In genomic region chr2:126663481-126663880, GRCm38 (mm10) we compare ENCODE assay signal across 9 mouse cellular contexts. TPM values are rescaled to one million over a fixed set of nuclear protein-coding genes. Genes with fewer than 3 reads are reported as not detected.
DNase-seq lines count a peak whose midpoint lies in the region; ATAC-seq and TF ChIP-seq lines count a peak whose summit lies in the region.
"Had no signal": no experiment of that assay in that cellular context is flagged by ENCODE, and none has a peak within 500 bp of the region (broad histone marks: within the 10 kb centered on the region; RNA-seq: fewer than 3 reads in every experiment).

No protein-coding gene starts in this region.

- no peaks in the 10 kb centered on the region for H3K4me1 ChIP-seq in spleen, adult 2 months (ENCODE audit: control insufficient read depth, insufficient read depth, insufficient read length)
- H3K4me1 ChIP-seq in embryonic facial prominence, embryonic 14.5 days (ENCODE audit: control insufficient read depth, insufficient read depth, low read length), result no peaks in the 10 kb centered on the region
- H3K4me1 ChIP-seq: limb, embryonic 13.5 days had no signal

- WGBS in spleen, adult 2 months, result 24% methylated on average over 4 of the region's 4 CpGs
- WGBS in embryonic facial prominence, embryonic 14.5 days, result 57% methylated on average over 4 of the region's 4 CpGs

- H3K4me2 ChIP-seq in embryonic facial prominence, embryonic 14.5 days (ENCODE audit: low read depth, low read length), result no peak overlapping the region
- H3K4me2 ChIP-seq: limb, embryonic 13.5 days had no signal

- intact Hi-C loops in heart, postnatal 36 days (cut with DNase I), result no loop called here
- intact Hi-C loops in heart, postnatal 25 days (cut with DNase I), result loop anchor here (1.0 to 2.0 kb wide), 2 partner anchors 65 to 69 kb away; no protein-coding TSS in a partner anchor

- TF ChIP-seq CTCF in spleen, adult 2 months (IDR thresholded peaks at IDR 0.05; ENCODE audit: extremely low read depth, insufficient read depth, insufficient read length, insufficient replicate concordance), result no peak

- no peak overlapping the region for H3K4me3 ChIP-seq in spleen, adult 2 months (ENCODE audit: extremely low read depth, insufficient read depth, insufficient read length)
- no peak overlapping the region for H3K4me3 ChIP-seq in embryonic facial prominence, embryonic 14.5 days (ENCODE audit: low read depth, low read length)
- H3K4me3 ChIP-seq: limb, embryonic 13.5 days had no signal

- H3K36me3 ChIP-seq in spleen, adult 2 months (ENCODE audit: control insufficient read depth, insufficient read depth, low read length), result no peaks in the 10 kb centered on the region
- H3K36me3 ChIP-seq in embryonic facial prominence, embryonic 14.5 days (ENCODE audit: control insufficient read depth, insufficient read depth, low read length), result no peaks in the 10 kb centered on the region
- H3K36me3 ChIP-seq: limb, embryonic 13.5 days had no signal

- peak; percentile 22 to 33 for DNase-seq in heart, adult 18-20 months
- no peak for DNase-seq in heart, postnatal 36 days
- DNase-seq in spleen, adult 2 months (ENCODE audit: low read depth in 1 of 2, low spot score in 2 of 2), result peak; percentile 14 to 52
- no peak for DNase-seq in spleen, adult 12 weeks (ENCODE audit: low spot score)
- DNase-seq in embryonic facial prominence, embryonic 14.5 days (ENCODE audit: low spot score), result peak; percentile 85
- peak; percentile 57 for DNase-seq in retina, embryonic 14.5 days (ENCODE audit: low spot score)
- no peak for DNase-seq in testis, postnatal 14 days (ENCODE audit: low spot score)
- no peak for DNase-seq in heart, postnatal 25 days (ENCODE audit: low spot score)

- 0 out of 2 replicates have a peak, but pooled peaks have one; percentile 33 for ATAC-seq in embryonic facial prominence, embryonic 14.5 days (ENCODE audit: low read depth)

- H3K27me3 ChIP-seq in spleen, adult 2 months (ENCODE audit: control insufficient read depth, insufficient read depth, low read length), result no peaks in the 10 kb centered on the region
- no peaks in the 10 kb centered on the region for H3K27me3 ChIP-seq in embryonic facial prominence, embryonic 14.5 days (replicated peaks; ENCODE audit: control insufficient read depth, insufficient read depth, low read length)
- H3K27me3 ChIP-seq: limb, embryonic 13.5 days had no signal

- H3K9ac ChIP-seq in embryonic facial prominence, embryonic 14.5 days (ENCODE audit: low read depth, low read length), result no peak overlapping the region
- H3K9ac ChIP-seq: limb, embryonic 13.5 days had no signal

- H3K9me3 ChIP-seq in embryonic facial prominence, embryonic 14.5 days (ENCODE audit: control insufficient read depth, low read length), result no peaks in the 10 kb centered on the region
- H3K9me3 ChIP-seq: limb, embryonic 13.5 days had no signal

- TF ChIP-seq POLR2A in spleen, adult 2 months (IDR thresholded peaks at IDR 0.05; ENCODE audit: low read depth, low read length), result no peak

- no peak overlapping the region for H3K27ac ChIP-seq in spleen, adult 2 months (ENCODE audit: insufficient read depth, low read length)
- H3K27ac ChIP-seq in embryonic facial prominence, embryonic 14.5 days (replicated peaks; ENCODE audit: low read depth, low read length), result no peak overlapping the region
- H3K27ac ChIP-seq: limb, embryonic 13.5 days had no signal

RNA-seq across cellular contexts. Expression of gene Gabpb1, which starts 12.7 kb away (rescaled TPM):
- total RNA-seq in heart, adult 18-20 months (2021), result 10 to 100 TPM in 1 of 2 experiments, 1 to 10 TPM in 1; 8.8 to 10.0 TPM
- total RNA-seq in heart, postnatal 36 days (2021), result 10 to 100 TPM; 12.1 to 13.6 TPM
- 7.4 and 8.4 TPM in 2 replicates for polyA plus RNA-seq in spleen, adult 2 months (2012; rRNA removed)
- 43.1 and 47.9 TPM in 2 replicates for polyA plus RNA-seq in embryonic facial prominence, embryonic 14.5 days (2014; fragmentation: Nextera tagmentation; extraction: Ambion mirVana)
- 10 to 100 TPM; 13.0 to 16.0 TPM for total RNA-seq in heart, postnatal 25 days (2021)

RNA-seq across cellular contexts. Expression of gene Usp8, which starts 43.6 kb away (rescaled TPM):
- total RNA-seq in heart, adult 18-20 months (2021), result 10 to 100 TPM; 27.3 to 29.9 TPM
- total RNA-seq in heart, postnatal 36 days (2021), result 10 to 100 TPM; 28.8 to 29.1 TPM
- polyA plus RNA-seq in spleen, adult 2 months (2012; rRNA removed), result 9.2 and 10.3 TPM in 2 replicates
- polyA plus RNA-seq in embryonic facial prominence, embryonic 14.5 days (2014; fragmentation: Nextera tagmentation; extraction: Ambion mirVana), result 42.9 and 45.8 TPM in 2 replicates
- 10 to 100 TPM; 27.9 to 28.4 TPM for total RNA-seq in heart, postnatal 25 days (2021)

RNA-seq across cellular contexts. Expression of gene Hdc, which starts 44.4 kb away (rescaled TPM):
- 1 to 10 TPM; 1.5 to 2.2 TPM for total RNA-seq in heart, adult 18-20 months (2021)
- total RNA-seq in heart, postnatal 36 days (2021), result 1 to 10 TPM in 1 of 2 experiments, under 1 TPM in 1; 0.95 to 1.2 TPM
- polyA plus RNA-seq in spleen, adult 2 months (2012; rRNA removed), result 3.2 and 4.6 TPM in 2 replicates
- 32.0 and 67.6 TPM in 2 replicates for polyA plus RNA-seq in embryonic facial prominence, embryonic 14.5 days (2014; fragmentation: Nextera tagmentation; extraction: Ambion mirVana)
- 1 to 10 TPM; 1.5 to 1.8 TPM for total RNA-seq in heart, postnatal 25 days (2021)

Comparison
In these comparisons a context has a peak if more than half of its experiments do, and no peak if none do; other contexts are left out.
1. DNase-seq: peak in heart, adult 18-20 months (2 of 2), spleen, adult 2 months (2 of 2), embryonic facial prominence, embryonic 14.5 days (single experiment) and retina, embryonic 14.5 days (single experiment); none in heart, postnatal 36 days (0 of 2), spleen, adult 12 weeks (single experiment), testis, postnatal 14 days (single experiment) and heart, postnatal 25 days (single experiment).